Mouse (Mus musculus): ENCODE results near the gene St3gal3.

St3gal3 gene

DNA sequence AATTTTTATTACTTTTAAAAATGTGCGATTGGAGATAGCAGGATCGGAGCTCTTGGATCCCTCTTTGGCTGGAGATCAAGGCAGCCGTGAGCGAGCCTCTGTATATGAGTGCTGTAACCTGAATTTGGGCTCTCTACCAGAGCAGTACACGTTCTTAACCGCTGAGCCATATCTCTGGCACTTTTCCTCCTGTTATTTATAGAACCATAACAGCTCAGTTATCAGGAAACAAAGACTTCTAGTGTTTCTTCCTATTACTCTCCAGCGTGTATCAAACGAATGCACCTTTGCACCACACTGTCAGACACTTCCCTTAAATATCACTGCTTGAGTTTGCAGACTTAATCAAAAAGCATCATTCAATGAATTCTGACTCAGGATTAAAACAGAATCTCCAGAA lies 147.9 kb downstream of the St3gal3 start:
- no peak for DNase-seq (ENCODE audit: low read depth, low spot score)

DNA sequence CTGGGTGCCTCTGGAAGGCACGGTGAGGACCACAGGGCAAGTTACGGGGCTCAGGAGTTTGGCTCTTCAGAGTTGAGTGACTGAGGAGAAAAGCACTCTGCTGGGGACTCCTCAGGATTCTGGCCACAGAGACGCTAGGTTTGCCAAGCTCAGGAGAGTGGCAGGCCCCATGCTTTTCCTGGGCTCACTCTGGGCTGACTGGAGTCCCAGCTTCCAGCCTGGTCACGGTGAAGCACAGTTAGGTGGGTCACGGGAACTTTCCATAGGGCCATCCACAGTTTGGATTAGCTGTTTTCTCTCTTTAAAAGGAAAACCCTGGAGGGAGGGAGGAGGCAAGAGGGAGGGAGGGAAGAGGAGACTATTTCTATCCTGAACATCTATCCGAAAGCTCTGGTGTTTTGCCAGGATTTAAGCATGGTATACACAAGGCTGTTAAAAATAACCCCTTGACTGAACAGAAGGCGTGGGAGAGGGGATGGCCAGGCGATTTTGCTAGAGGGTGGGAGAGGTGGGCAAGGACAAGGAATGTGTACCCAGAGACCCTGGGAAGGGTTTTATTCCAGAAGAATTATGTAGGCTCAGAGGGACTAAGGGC lies 149.6 kb downstream of the St3gal3 start:
- no peak for DNase-seq (ENCODE audit: low read depth, low spot score)

DNA sequence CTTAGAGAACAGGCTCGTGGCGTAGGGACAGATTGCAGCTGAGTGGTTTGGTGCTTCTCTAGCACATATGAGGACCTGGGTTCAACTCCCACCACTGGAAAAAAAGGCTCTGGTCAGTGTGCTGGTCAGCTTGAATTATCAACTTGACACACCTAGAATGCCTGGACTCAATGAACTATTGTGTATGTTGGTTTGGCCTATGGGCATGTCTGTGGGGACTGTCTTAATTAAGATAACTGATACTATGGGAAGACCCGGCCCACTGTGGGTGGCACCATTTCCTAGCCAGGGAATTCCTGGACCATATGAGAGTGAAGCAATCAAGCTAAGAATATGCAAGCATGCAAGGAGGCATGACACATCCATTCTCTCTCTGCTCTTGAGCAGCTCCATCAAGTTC lies 150.5 kb downstream of the St3gal3 start:
- DNase-seq (ENCODE audit: low read depth, low spot score): no peak

DNA sequence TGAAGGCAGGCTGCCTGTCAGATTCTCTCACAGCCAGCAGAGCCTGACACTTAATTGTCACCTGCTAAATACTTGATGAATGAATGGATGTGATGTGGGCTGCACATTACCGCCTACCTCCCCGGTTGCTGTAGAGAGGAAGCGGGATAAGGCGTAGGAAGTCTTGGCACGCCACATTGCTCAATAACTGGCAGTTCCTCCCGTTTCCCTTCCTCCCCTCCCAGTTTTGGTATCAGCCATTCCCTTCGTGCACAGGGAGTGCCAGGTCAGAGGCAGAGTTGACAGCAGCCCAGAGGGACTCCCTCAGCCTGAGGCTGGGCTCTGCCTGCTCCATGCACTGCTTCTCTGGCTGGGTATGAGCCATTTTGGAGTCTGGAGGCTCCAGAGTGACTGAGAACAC lies 152.0 kb downstream of the St3gal3 start:
- DNase-seq (ENCODE audit: low read depth, low spot score): no peak

DNA sequence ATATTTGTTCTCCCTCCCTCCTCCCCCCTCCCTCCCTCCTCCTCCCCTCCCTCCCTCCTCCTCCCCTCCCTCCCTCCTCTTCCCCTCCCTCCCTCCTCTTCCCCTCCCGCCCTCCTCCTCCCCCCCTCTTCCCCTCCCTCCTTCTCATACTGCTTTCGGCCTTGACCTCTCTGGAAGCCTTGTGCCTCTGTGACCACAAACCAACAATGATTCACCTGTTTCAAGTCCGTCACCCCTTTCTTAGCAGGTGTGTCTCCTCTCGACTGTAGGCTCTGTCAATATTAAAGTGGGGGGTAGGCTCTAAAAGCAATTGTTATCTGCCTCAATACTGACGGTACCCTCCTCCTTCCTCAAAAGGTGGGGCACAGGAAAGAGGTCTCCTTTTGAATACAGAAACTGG lies 153.2 kb downstream of the St3gal3 start:
- DNase-seq (ENCODE audit: low read depth, low spot score): no peak

DNA sequence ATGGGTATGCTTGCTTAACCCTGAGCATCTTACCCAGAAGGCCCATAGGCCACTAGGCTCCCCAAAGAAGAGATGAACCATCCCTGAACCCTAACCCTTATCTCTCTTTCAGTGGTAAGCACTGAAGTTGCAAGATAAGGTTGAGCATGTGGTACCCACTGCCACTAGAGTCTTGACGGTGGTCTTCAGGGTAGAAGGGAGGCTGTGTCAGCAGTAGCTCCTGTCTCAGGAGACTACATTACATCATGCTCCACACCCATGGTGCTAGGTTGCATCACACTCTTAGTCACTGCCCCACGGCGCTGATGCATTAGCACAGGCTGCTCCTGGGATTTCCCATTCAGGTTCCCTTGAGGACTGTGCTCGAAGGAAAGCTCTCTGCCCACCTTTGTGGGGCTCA lies 154.6 kb downstream of the St3gal3 start:
- no peak for DNase-seq (ENCODE audit: low read depth, low spot score)

DNA sequence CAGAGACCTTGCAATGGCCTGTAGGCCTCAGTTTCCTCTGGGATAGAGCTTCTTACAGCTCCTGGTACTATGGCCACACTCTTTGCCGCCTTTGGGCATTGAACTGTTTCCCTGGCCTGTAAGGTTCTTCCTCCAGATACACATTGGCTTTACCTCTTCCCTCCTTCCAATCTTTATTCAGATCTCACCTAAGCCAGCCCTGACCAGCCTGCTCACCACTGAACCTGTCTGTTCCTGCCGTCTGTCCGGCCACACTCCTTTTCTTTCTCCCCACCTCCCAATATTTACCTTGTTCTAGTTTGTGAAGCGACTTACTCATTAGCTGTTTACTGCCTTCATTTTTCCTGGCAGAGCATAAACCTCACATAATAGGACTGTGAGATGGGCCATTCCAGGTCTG lies 155.5 kb downstream of the St3gal3 start:
- no peak for DNase-seq (ENCODE audit: low read depth, low spot score)

DNA sequence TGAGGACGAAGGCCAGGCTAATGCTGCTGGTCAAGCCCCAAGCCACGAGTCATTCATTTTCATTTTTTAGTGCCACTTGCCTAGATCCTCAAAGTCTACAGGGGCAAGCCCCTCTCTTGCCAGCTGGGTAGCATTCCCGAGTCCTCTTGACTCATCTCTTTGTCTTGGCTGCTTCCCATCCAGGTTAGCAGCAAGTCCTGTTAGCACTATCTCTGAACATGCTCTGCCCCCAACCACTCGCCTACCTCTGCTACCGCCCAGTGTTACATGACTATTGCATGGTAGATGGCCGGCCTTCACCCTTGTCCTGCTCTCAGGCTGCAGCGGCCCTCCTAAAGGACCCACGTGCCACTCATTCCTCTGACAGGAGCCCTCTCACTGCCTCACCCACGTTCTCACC lies 156.4 kb downstream of the St3gal3 start:
- no peak for DNase-seq (ENCODE audit: low read depth, low spot score)

DNA sequence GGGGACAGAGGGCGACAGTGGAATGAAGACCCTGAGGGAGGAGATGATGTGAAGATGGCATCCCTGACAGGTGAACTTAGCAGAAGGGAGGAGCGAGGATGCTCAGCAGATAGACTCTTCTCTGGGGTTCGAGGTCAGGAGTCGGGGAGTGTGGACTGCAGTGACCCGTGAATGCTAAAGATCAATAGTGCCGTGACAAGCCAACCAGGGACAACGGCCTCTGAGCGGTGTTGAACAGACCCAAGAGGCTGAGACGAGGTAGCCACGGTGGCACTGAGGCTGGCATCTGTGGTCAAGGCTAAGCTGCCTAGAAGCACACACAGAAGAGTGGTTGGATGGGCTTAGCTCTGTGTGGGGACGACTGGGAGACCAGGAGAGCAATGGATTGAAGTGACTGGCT lies 156.9 kb downstream of the St3gal3 start:
- no peak for DNase-seq (ENCODE audit: low read depth, low spot score)

DNA sequence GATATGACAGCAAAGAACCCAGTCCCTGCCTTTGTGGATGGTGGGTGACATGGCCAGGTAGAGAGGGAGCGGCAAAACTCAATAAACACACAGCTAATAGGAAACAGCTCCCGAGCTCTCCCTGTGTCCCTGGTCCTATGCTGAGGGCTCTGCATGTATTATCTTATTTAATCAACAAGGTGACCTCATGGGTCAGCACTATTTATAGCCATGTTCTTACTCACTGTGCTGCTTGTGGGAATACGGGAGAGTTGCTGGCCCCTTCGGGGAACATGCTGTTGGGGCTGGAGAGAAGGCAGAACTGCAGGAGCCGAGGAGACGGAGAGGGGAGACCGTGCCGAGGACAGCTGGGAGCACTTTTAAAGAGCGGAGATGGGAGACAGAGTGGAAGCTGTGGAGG lies 157.3 kb downstream of the St3gal3 start:
- DNase-seq (ENCODE audit: low read depth, low spot score): no peak

DNA sequence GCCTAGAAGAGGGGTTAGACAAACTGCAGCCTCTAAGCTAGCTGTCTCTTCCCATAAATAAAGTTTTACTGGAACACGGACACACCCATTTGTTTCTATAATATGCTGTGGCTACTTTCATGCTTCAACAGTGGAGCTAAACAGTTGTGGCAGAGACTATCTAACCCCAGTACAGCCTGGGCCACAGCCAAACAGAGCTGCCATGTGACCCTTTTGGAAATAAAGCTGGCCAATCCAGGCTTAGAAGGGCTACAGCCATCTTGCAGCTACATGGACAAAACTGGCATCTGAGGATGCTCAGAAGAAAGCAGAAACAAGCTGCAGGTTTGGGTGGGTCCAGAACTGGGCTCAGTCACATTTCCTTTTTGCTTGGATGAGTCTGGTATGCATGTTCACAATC lies 158.9 kb downstream of the St3gal3 start:
- DNase-seq (ENCODE audit: low read depth, low spot score): no peak

DNA sequence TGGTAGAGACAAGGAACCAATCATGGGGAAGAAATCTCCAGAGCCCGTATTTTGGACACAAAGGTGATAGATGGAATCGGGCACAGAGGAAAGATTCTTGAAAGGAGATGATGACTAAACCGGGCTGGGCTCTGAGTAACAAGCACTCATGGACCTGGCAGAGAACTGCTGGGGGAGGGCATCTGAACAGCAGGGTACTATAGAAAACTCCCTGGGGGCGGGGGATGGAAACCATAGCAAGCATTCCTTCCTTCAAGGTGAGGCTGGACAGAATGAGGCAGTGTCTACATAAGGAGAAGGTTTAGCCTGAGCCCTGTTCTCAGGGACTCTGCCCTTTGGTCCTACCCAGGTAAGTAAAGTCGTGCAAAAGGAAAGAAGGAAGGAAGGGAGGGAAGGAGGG lies 160.0 kb downstream of the St3gal3 start:
- DNase-seq (ENCODE audit: low read depth, low spot score): no peak

DNA sequence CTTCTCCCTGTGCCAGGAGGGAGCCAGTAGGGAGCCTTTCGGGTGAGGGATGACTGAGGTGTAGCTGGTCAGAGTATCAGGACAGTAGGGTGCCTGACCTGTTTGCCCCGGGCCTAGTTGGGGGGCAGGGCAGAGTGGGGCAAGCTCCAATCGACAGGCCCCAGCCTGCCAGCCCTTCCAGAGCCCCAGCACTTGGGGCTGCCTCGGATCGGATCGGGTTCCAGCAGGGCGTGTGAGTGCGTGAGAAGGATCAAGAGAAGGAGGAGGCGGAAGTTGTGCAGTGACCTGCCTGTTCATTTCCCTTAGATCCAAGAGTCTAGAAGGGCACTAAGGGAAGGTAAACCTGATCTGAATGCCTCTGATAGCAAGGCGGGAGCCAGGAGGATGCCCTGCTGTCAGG lies 161.7 kb downstream of the St3gal3 start:
- DNase-seq (ENCODE audit: low read depth, low spot score): no peak

DNA sequence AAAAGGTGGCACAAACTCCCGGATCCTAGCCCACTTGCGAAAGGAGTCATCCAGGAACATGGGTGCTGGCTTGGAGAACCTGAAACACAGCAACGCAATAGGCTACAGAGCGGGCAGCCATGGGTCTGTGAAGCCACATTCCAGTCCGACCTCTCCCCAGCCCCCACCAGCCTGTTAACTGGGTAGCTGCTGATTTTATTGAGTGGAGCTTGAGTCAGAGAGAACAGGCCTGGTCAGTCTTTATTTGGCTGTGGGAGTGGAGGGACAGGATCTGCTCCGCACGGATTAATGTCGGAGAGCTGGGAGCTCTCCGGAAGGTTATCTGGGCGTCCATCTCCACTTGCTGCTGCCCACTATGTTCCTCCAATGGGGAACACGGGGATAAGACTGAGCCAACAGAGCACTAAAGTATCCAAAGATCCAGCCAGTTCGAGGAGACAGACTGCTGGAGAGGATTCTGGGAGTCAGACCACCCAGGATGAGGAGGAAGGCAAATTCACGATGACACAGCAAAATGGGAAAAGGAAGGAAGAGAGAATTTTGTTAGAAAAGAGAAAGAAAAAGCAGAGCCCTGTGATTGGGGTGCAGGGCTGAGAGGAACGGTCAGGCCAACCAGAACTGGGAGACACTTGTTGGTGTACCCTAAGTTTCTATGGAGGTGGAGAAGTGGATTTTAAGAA lies 170.2 kb downstream of the St3gal3 start:
- DNase-seq (ENCODE audit: low read depth, low spot score): peak; percentile 41

DNA sequence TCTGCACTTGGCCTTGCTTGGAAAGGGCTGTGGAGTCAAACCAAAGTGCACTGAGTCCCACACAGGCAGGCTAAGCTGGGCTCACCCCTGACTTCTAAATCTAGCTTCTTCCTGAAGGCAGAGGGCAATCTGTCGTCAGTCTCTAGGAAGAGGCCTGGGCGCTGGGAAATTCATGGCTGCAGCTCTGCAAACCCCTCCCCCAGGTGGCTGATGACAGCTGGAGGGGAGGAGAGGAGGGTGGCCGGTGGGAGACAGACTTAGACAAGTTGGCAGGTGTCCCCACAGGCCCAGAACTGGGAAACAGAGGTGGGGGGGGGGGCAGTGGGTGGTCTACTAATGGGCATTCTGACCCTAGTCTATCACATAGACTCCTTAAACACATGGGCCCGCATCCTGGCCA lies 177.2 kb downstream of the St3gal3 start:
- DNase-seq (ENCODE audit: low read depth, low spot score): no peak

DNA sequence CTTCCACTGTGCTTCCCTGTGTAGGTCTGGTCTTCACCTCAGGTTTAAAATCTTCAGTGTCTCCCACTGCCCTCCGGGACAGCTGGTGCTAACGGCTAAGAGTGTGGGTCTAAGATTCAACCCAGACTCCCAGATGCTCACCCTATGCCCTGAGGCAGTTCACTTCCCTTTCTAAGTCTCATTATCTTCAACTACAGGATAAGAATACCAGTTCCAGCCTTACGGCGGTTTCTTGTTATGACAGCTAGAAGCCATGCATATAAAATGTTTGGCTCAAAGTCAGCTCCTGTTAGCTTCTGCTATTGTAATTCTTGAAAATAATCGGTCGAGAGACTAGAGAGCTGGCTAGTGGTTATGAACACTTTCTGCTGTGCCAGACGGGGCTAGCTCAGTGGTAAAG lies 187.2 kb downstream of the St3gal3 start:
- DNase-seq (ENCODE audit: low read depth, low spot score): no peak

DNA sequence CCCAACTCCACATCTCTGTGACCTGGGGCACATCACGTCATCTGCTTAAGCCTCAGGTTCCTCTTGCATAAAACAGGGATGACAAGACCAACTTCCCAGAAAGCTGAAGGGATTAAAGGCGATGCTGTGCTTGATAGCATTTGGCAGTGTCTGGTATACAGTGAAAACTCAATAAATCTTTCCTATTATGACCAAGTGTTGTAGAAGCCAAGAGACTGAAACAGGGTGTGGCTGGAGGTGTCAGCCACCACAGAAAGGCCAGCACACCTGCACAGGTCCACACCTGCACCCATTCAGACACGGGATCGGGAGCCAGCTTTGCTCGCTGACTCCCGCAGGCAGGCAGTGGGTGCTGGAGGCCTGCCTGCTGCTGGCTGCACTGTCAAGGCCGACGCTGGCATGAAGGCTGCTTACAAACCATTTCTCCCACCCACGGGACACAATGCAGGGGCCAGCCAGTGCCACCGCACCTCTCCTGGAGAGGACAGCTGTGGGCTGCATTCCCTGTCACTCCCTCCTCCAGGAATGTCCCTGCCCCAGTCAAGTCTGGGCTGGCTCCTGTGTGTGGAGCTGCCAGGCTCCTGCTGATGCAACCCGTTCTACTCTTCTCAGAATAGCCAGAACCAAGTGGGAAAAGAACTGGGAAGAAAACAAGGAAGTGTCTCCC lies 187.9 kb downstream of the St3gal3 start:
- no peak for DNase-seq (ENCODE audit: low read depth, low spot score)

DNA sequence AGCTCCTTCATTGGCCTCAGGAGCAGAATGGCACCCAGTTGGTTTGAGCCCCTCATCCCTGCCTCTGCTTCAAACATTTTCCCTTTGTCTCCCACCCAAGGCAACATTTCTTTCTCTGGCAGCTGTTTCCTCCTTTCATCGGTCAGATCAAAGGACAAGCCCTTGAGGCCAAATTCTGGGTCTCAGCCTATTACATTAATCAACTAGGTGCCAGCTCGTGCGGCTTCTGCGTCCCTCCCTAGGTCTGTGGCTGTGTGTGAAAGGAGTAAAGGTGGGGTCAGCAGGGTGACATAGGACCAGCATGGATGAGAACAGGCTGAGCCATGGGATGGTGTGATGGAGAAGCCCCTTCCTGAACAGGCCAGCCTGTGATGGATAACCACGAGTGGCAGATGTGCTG lies 191.4 kb downstream of the St3gal3 start:
- DNase-seq (ENCODE audit: low read depth, low spot score): no peak

DNA sequence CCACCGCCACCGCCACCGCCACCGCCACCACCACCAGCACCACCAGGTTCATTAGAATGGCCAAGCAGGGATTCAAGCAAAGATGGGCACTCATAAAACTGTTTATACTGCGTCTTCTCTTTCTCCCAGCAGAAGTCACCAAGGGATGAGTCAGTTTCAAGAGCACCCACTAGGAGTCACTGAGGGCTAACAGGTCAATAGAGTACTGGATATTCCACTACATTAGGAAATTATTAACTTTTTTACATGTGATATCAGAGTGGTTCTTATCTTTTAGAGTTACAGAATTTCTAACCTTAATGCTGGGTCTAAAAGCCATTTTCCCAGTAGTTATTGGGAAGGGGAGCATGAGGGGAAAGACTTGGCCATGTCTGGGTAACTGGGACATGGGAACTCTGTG lies 197.8 kb downstream of the St3gal3 start:
- no peak for DNase-seq (ENCODE audit: low read depth, low spot score)

DNA sequence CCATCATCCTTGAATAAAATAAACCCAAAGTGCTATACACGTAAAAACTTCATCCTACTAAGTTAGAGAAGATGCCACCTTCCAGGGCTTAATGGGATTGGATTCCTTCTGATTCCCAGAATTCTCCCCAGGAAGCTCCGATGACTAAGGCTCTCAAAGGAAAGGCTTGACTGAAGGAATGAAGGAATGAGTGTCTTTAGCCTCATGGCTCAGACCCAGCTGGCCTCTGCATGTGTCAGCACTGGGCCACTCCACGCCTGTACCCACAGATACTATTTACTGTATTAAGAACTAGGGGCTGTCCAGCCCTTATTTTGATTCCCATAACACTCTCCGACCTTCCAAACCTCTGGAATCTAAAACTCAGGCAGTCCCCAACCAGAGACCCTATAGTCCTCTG lies 200.6 kb downstream of the St3gal3 start:
- no peak for DNase-seq (ENCODE audit: low read depth, low spot score)

DNA sequence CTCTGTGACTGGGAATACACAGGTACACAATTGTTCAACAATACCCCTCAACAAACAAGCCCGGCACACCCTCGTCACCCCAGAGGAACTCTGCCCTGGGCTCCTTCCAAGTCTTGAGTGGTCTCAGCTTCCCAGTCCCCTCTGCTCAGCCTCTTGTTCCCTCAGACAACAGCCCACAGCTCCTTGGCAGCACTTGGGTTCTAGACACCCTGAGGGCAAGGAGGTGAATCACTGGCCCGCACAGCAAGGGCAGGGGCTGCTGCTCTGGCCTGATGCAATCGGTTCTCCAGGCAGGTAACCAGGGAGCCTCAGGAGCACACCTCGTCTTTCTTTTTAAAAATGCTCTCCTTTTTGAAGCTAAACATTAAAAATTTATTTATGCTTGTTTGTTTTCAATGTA lies 201.5 kb downstream of the St3gal3 start:
- DNase-seq (ENCODE audit: low read depth, low spot score): no peak

DNA sequence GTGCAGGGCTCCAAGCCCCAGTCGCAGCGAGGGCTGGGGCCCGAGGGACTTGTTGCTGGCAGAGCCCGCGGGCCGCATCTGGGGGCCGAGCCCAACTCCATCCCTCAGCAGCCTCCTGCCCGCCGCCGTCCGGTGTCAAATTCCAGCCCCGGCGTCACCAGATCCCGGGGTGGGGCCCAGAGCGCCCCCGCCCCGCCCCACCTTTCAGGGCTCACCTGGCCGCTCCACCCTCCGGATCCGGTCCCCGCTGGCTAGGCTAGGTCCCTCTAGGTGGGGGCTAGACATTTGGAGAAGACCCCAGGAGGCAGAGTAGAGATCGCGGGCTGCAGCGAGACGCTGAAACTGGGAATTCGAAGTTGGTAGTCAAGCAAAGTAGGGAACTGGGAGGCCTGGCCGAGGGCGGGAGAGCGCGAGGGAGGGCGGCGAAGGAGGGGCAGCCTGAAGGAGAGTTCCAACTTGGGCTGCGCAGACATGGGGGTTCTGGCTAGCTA lies 205.3 kb downstream of the St3gal3 start, which contains the start of gene Artn:
Gene Artn, minus strand, starts transcription at position 373 of the 491 bp plus-strand sequence.
- peak; percentile 39 for DNase-seq (ENCODE audit: low read depth, low spot score)

DNA sequence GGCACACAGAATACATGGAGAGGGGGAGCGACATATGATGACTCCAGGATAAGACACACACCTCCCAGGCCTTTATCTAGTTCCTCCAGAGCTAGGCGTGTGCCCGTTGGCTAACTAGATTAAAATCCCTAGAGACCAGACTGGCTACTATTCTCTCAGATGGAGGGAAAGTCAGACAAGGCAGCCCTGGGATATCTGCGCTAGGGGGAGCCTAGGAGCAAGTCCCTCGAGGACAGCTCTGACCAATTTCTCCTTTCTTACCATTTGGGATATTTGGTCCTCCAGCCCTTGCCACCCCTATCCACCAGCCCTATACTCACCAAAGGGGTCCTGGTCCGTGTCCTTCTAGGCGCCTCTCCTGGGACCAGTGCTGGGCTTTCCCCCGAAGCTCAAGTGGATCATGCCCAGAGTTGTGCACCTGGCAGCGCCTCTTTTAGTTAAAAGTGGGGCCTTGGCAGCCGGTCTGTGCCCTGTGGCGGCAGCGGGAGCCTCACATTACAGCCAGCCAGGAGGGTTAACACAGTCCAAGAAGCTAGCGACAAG lies 205.9 kb downstream of the St3gal3 start:
- peak; percentile 49 for DNase-seq (ENCODE audit: low read depth, low spot score)

Data from ES-CJ7 (cell line).